Mouse (Mus musculus) skeletal muscle tissue, adult 2 months (tissue): ENCODE measurements around the gene Dnah10.
A peak's percentile ranks its signal among the peaks of the same experiment; 100 is the strongest.

Experiments used
- DNase-seq: peaks from one replicate; pipeline ENCODE4 v3.0.0-alpha.2; 2012; ENCODE audit warnings: low read depth, low spot score

The Dnah10 gene

DNA sequence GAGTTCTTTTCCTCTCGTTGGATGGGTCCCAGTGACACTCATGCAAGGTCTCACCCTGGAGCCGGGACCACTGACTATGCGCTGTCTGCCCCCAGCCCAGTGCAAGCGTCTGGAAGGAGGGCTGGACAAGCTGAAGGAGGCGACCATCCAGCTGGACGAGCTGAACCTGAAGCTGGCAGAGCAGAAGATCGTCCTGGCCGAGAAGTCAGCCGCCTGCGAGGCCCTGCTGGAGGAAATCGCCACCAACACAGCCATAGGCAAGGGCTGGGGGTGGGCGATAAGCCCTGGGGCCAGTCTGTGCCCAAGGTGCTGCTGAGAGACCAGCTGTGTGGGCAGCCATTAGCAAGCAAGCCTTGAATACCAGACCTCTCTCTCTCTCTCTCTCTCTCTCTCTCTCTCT is 87.6 kb downstream of the Dnah10 start:
- no peak for DNase-seq

- DNase-seq: no peak
These were observed 89.9 kb downstream of the Dnah10 start for GRCm38 (mm10) chr5:124814797-124815196.

DNA sequence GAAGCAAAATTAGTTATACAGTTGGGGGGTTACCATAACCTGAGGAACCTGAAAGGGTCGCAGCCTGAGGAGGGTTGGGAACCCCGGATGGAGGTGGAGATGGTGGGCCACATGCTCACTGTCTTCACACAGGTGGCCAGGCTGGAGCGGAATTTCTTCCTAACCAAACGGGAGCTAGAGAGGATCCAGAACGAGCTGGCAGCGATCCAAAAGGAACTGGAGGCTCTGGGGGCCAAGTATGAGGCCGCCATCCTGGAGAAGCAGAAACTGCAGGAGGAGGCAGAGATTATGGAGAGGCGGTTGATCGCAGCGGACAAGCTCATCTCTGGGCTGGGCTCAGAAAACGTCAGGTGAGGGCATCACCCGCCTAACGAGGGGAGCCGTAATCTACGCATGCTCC is 92.2 kb downstream of the Dnah10 start:
- DNase-seq: no peak

DNA sequence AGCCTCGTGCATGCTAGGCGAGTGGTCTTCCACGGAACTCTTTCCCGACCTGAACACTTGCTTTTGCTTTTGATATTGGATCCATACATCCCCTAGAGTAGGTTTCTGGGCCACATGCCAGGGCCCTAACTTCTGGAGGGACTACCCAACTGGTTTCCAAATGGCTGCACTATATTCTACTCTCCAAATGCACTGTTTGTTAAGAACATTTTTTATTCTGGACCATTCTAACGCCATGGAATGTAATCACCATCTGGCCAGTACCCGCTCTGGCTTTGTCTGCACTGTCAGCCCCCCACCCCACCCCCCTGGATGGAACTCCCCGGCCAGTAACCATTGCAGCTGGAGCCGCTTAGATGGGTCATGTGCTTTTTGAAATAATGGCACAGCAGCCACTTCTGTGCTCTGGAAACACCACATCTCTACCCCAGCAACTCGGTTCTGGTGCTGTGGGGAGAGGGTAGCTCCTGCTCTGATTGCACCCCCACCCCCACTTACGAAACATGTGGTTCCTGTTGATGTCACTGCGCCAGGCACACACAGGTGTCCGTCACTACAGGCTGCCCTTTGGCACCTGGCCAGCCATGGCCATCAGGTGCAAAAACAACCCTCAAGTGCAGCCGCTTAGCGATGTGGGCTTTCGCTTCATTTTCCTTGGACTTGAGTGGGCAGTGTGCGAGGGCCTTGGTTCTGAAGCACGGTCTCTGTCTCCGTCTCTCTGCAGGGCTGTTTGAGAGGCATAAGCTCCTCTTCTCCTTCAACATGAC is 97.4 kb downstream of the Dnah10 start:
- DNase-seq: no peak

DNA sequence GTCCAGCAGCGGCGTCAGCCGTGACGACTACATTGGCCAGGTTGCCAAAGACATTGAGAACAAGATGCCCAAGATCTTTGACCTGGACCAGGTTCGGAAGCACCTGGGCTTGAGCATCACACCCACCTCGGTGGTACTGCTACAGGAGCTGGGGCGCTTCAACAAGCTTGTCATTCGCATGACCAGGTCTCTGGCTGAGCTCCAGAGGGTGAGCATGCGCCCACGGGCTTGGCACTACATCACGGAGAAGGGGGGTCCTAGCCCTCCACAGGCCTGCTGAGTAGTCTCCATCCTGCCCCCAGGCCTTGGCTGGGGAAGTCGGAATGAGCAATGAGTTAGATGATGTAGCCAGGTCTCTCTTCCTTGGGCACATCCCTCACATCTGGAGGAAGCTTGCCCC is 105.4 kb downstream of the Dnah10 start:
- DNase-seq: no peak

- DNase-seq: no peak
These were observed 110.3 kb downstream of the Dnah10 start for GRCm38 (mm10) chr5:124835218-124835617.

GRCm38 (mm10) chr5:124836075-124836474 is 111.2 kb downstream of the Dnah10 start:
- DNase-seq: no peak

DNA sequence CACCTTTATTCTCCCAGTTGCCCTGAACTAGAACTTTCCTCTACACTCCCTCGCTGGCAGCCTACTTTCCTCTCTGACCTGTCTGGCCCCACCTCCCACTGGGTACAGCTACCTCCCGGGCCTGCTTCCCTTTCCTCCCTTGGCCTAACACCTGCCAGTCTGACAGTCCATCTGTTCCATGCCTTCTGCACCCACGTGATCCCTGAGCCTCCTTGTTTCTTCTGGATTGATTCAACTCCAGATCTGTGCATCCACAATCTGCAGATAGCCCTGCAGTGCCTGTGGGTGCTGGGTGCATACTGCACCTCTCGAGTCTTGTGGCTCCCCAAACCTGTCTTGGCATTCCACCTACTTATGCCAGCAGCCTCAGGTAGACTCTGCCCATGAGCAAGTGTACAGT is 111.7 kb downstream of the Dnah10 start:
- no peak for DNase-seq

- DNase-seq: no peak
These were observed 115.3 kb downstream of the Dnah10 start for GRCm38 (mm10) chr5:124840202-124840601.

DNA sequence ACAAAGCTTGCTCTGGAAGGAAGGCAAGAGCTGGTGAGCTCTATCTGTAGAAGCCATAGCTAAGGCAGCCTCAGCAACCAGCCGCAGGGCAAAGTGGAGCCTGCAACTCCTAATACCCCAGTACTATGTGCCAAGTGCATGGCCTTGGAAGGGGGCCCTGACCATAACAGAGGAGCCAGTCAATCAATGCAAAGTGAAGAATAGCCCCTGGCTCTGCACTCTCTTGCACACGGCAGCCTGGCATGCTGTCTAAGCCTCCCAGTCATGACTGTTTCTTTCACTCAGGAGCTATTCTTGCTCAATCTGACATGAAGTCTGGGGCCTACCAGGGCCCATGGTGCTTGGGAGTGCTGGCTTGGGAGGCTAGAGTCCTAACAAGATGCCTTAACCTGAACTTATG is 115.8 kb downstream of the Dnah10 start:
- DNase-seq: no peak

GRCm38 (mm10) chr5:124843386-124843785 is 118.5 kb downstream of the Dnah10 start:
- no peak for DNase-seq

DNA sequence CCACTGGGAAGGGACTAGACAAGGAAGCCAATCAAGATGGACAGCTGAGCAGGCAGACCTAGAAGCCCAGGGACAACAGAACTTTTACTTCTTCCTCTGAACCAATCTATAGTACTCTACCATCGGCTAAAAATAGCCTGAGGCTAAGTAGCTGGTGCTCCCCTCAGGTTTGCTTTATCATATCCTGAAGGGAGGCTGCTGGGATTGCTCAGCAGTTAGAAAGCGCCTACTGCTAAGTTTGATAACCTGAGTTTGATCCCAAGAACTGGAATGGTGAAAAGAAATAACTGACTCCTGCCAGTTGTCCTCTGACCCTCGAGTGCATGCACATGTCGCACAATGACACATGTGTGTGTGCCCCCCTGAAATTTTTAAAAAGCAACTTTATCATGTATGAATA is 120.0 kb downstream of the Dnah10 start:
- no peak for DNase-seq

DNA sequence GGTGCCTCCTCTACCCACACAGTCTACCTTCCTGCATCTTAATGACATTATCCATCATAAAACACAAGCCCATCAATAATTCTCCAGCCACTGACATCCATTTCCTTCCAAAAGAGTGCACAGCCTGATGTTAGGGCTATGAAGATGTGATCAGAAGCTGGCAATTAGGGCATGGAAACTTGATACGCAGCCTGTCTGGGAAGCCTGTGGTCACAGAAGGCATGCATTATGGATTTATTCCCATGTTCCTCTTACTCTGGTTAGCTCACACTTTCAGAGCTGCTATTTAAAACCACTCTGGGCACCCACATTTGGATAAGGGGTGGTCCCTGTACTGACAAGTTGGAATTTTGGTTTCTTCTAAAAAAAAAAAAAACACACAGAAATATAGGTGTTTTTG is 122.1 kb downstream of the Dnah10 start:
- no peak for DNase-seq

GRCm38 (mm10) chr5:124848994-124849393 is 124.1 kb downstream of the Dnah10 start:
- DNase-seq: no peak

GRCm38 (mm10) chr5:124851572-124851971 is 126.7 kb downstream of the Dnah10 start:
- no peak for DNase-seq

DNA sequence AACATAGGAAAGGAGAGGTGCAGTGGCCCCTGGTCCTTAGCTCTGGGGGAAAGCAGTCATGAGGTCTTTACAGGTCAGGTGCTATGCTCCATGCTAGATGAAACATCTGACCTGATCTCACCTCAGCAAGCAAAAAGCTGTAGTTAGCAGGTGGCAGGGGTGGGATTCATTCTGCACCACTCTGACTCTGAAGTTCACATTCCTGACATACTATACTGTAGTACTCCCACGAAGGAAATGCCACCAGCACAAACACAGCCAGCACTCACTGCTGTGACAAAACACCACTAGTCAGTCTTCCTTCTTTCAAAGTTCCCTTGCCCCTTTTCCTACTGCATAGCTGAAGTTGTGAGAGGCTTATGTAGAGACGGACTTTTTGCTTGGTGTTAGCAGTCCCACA is 127.4 kb downstream of the Dnah10 start:
- DNase-seq: no peak

DNA sequence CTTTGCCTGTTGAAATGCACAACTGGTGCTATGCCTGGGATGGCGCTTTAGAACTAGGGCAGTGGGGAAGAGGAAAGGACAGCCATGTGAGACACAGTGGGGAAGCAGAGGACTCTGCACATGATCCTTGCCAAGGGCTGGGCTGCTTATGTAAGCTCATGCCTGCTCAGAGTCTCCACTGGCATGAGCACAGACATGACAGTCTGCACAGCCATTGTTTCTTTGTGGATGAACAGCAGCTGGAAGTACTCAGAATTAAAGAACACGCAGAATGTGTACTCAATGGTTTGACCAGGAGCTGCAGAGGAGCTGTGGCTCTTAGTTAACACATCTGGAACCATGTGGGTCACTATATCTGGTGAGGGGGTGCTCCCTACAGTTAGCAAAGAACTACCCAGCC is 128.2 kb downstream of the Dnah10 start:
- DNase-seq: no peak

GRCm38 (mm10) chr5:124854202-124854601 is 129.3 kb downstream of the Dnah10 start:
- DNase-seq: no peak

DNA sequence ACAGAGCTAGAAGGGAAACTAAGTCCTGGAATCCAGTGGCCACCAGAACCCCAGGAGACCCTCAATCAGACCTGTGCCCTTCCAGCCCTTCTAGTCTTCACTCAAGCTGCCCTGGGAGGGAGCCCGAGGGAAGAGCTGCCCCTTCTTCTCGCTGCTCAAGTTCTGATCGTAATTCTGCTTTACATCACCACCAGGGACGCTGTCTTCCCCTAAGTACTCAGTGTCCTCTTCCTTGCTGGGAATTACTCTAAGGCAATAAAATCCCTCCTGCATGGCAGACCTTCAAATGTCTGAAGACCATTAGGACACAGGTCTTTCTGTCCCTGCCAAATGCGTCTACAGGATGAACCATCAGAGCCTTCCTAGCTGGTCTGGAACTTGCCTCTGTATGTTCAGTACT is 135.1 kb downstream of the Dnah10 start:
- DNase-seq: no peak

GRCm38 (mm10) chr5:124861463-124861862 is 136.6 kb downstream of the Dnah10 start:
- no peak for DNase-seq

DNA sequence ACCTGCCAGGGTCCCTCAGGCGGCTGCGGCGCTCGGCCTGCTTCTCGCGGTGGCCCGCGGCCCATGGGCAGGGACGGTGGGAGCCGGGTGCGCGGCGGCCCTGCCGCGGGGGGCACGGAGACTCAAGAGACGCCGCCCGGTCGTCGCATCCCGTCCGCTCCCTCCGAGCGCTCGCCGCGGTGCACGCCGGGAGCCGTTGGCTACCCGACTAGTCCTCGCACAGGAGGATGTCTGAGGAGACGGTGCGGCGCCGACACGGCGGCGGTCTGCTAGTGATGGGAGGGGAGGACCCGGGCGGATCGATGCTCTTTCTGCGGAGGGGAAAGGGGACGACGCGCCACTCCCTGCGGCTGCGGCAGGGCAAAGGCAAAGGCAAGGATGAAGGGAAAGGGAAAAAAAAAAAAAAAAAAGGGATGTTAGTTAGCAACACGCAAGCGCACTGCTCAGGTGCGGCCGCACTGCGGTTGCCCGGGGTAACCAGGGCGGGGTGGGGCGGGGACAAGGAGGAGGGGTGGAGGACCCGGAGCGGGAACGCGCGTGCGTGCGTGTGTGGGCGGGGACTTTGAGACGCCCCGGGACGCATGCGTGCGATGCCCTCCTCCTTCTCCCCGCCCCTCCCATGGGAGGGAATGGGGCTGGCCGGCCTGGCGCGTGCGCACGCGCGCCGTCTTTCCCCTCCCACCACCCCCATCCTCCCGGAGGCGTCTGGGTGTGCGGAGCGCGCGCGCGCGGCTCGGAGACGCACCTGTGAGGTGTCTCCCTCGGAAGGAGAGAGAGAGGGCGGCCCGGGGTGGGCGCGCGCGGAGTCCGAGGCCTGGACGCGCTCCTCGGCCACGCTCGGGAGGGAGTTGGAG is 137.4 kb downstream of the Dnah10 start, which contains the start of the genes Ccdc92 and Zfp664:
Gene Ccdc92, minus strand, starts transcription at position 412 of the 854 bp plus-strand sequence.
Gene Zfp664, plus strand, starts transcription at position 679 of the 854 bp plus-strand sequence.
- DNase-seq: peak; percentile 98

- no peak for DNase-seq
These were observed 138.2 kb downstream of the Dnah10 start for GRCm38 (mm10) chr5:124862871-124863741.
